Mouse (Mus musculus) left cerebral cortex, adult 8-10 months (tissue): Measurements from ENCODE around the gene Lin37. TPM values are rescaled to one million over a fixed set of nuclear protein-coding genes. Genes with fewer than 3 reads are reported as not detected.

Experiments
- DNase-seq, 2 experiments: peaks; one replicate each; pipeline ENCODE4 v3.0.0; 2022; ENCODE audit warnings: low spot score in 2 of 2
- microRNA-seq, 2 experiments: library from miRNA; unstranded; fragments of <30 nt; microRNA quantifications; one replicate each; pipeline ENCODE4 v1.2.0; 2022
- total RNA-seq, 4 experiments: library from RNA; stranded (reverse); gene quantifications; 2 replicates each; pipeline ENCODE4 v1.2.4; 2022

Lin37 gene
- total RNA-seq, 4 experiments from 2014 or later: 33.8 to 45.0 (median 41.1) TPM

GRCm38 (mm10) chr7:30518325-30518724 lies 41.3 kb downstream of the Lin37 start:
- DNase-seq: no peak

DNA sequence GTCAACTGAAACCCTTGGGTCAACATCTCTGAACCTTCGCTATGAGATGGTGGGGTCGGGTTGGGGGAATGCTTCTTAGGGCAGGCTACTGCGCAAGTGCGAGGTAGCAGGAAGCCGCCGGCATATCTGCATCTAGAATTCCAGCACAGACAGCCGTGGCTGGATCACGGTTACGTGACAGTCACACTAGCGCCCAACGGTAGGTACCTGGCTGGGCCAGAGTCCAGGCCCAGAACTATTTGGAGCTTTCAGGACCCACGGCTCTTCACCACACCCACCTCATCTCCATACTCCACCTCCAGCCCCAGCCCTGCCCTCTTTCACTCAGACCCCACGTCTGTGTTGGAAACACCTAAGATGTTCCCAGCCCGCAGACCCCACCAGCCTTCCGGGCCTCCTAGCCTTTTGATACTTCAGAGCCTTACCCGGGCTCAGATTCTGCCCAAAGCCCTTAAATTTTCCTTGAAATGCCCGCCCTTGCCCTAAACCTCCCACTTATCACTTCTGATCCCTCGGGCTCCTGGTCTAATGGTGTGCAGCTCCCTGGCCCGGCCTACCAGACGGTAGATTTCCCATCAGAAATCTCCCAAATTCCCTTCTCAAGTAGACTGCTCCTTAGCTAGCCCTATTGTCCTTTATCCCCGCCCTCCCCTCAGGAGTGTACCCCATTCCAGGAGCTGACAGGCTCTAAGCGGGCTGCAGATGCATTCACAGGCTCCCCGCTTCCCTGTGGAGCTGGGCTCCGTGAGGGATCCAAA lies 44.5 kb downstream of the Lin37 start:
- no peak for DNase-seq

GRCm38 (mm10) chr7:30508061-30508460 lies 51.6 kb downstream of the Lin37 start:
- no peak for DNase-seq

Small RNAs within 50 kb of the gene (microRNA-seq; reads per million reads assigned to microRNA genes)
- gene Gm38670 (0.63 to 0.88 reads per million in 2 experiments), gene Mir3569 (0.66 to 1.3 reads per million in 2 experiments)

Other genes starting within 250 kb of the Lin37 start
- 10 to 100 TPM in 1 of 4 experiments, 1 to 10 TPM in 3; 7.4 to 10.5 (median 8.8) TPM for gene Syne4, start 245.0 kb downstream of the Lin37 start, total RNA-seq
- gene E130208F15Rik, start 238.1 kb downstream of the Lin37 start, total RNA-seq: under 1 TPM in 3 of 4 experiments, not detected in 1; 0.34 to 0.87 (median 0.48) TPM
- gene Sdhaf1, start 235.9 kb downstream of the Lin37 start, total RNA-seq: 10 to 100 TPM in 1 of 4 experiments, 1 to 10 TPM in 3; 8.3 to 10.0 (median 9.0) TPM
- 10 to 100 TPM; 29.0 to 31.8 (median 31.0) TPM for gene Lrfn3, start 197.1 kb downstream of the Lin37 start, total RNA-seq
- gene Tyrobp, start 146.1 kb downstream of the Lin37 start, total RNA-seq: 100 to 1,000 TPM in 2 of 4 experiments, 10 to 100 TPM in 2; 25.2 to 334 (median 134) TPM
- gene Hcst, start 140.0 kb downstream of the Lin37 start, total RNA-seq: 1 to 10 TPM in 3 of 4 experiments, not detected in 1; 1.4 to 3.0 (median 2.1) TPM
- gene Nfkbid, start 138.1 kb downstream of the Lin37 start, total RNA-seq: 1 to 10 TPM; 2.2 to 4.5 (median 2.8) TPM
- gene Aplp1, start 114.3 kb downstream of the Lin37 start, total RNA-seq: 1,000 to 10,000 TPM; 1,239 to 1,309 (median 1,269) TPM
- gene Kirrel2, start 102.1 kb downstream of the Lin37 start, total RNA-seq: 10 to 100 TPM in 1 of 4 experiments, 1 to 10 TPM in 3; 5.5 to 10.2 (median 7.5) TPM
- gene Nphs1, start 101.5 kb downstream of the Lin37 start, total RNA-seq: under 1 TPM; 0.68 to 0.82 (median 0.75) TPM
- gene Prodh2, start 66.2 kb downstream of the Lin37 start, total RNA-seq: not detected
- 100 to 1,000 TPM; 177 to 184 (median 178) TPM for gene Arhgap33, start 24.8 kb downstream of the Lin37 start, total RNA-seq
- 1 to 10 TPM; 5.5 to 8.1 (median 6.4) TPM for gene Hspb6, start 7.7 kb downstream of the Lin37 start, total RNA-seq
- gene Proser3, start 7.5 kb downstream of the Lin37 start, total RNA-seq: 1 to 10 TPM; 3.4 to 4.4 (median 4.0) TPM
- gene U2af1l4, start 3.5 kb upstream of the Lin37 start, total RNA-seq: 10 to 100 TPM; 61.5 to 76.6 (median 71.7) TPM
- gene Gm49396, start 3.5 kb upstream of the Lin37 start, total RNA-seq: 1 to 10 TPM; 5.7 to 7.5 (median 6.3) TPM
- 100 to 1,000 TPM in 3 of 4 experiments, 10 to 100 TPM in 1; 97.2 to 102 (median 101) TPM for gene Psenen, start 3.8 kb upstream of the Lin37 start, total RNA-seq
- 1 to 10 TPM; 2.5 to 3.8 (median 2.8) TPM for gene Igflr1, start 5.6 kb upstream of the Lin37 start, total RNA-seq
- 10 to 100 TPM; 43.7 to 52.9 (median 47.6) TPM for gene Kmt2b, start 28.9 kb upstream of the Lin37 start, total RNA-seq
- not detected for gene Zbtb32, start 39.1 kb upstream of the Lin37 start, total RNA-seq
- under 1 TPM in 3 of 4 experiments, not detected in 1; 0.23 to 0.51 (median 0.35) TPM for gene Upk1a, start 53.0 kb upstream of the Lin37 start, total RNA-seq
- gene Cox6b1, start 66.3 kb upstream of the Lin37 start, total RNA-seq: 100 to 1,000 TPM; 641 to 753 (median 694) TPM
- gene Etv2, start 76.0 kb upstream of the Lin37 start, total RNA-seq: not detected
- gene Rbm42, start 90.5 kb upstream of the Lin37 start, total RNA-seq: 10 to 100 TPM; 57.5 to 68.0 (median 63.6) TPM
- 1 to 10 TPM; 5.6 to 9.1 (median 7.3) TPM for gene Haus5, start 105.2 kb upstream of the Lin37 start, total RNA-seq
- not detected for gene Pmis2, start 111.8 kb upstream of the Lin37 start, total RNA-seq
- gene 2200002J24Rik, start 139.1 kb upstream of the Lin37 start, total RNA-seq: not detected
- gene Atp4a, start 152.4 kb upstream of the Lin37 start, total RNA-seq: 1 to 10 TPM in 3 of 4 experiments, under 1 TPM in 1; 0.57 to 2.0 (median 1.6) TPM
- gene Tmem147, start 169.7 kb upstream of the Lin37 start, total RNA-seq: 100 to 1,000 TPM; 113 to 127 (median 115) TPM
- gene Gapdhs, start 183.8 kb upstream of the Lin37 start, total RNA-seq: not detected
- 10 to 100 TPM; 12.0 to 17.3 (median 13.7) TPM for gene Sbsn, start 191.6 kb upstream of the Lin37 start, total RNA-seq
- gene Dmkn, start 203.9 kb upstream of the Lin37 start, total RNA-seq: 1 to 10 TPM; 4.1 to 5.2 (median 4.7) TPM
- not detected for gene Krtdap, start 228.1 kb upstream of the Lin37 start, total RNA-seq